Mouse (Mus musculus): ENCODE measurements at regions not wholly inside any gene's neighbourhood (a gene's known extent, or its start where the extent isn't known, plus 50 kb on each side); places are given as distances from the start of the nearest gene placed in this dataset.
A peak's percentile ranks its signal among the peaks of the same experiment; 100 is the strongest.

DNA sequence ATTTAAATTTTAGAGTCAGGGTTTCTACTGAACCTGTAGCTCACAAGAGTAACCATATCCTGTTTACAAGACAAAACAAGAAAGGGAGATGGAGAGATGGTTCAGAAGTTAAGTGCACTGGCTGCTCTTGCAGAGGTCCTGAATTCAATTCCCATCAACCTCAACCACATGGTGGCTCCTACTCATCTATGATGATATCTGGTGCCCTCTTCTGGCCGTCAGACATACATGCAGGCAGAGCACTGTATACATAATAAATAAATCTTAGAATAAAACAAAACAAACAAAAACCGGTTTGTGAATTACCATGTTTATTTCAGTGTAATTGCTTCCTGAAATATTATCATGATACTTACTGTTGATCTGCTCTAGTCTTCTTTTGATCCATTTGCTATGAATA lies 845.4 kb downstream of the Pcdh18 start:
- DNase-seq (ENCODE audit: low spot score in 2 of 2) = no peak

DNA sequence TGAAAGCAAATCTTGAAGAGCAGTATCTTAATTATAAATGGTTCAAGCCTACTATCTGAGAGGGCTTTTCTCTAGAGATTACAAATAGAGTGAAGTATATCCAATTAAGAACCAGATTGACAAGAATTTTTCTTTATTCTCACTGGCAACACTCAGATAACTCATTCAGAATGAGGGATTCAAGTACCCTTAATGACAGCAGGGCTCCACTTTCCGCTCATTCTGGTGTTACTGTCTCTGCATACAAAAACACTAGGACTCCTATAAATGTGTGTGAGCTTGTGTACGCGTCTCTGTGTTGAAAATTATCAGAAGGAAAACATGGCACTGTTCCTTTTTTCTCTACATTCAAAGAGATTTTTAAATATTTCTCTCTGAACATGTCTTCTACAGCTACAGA lies 866.7 kb downstream of the Pcdh18 start:
- no peak for DNase-seq (ENCODE audit: low spot score in 2 of 2)

DNA sequence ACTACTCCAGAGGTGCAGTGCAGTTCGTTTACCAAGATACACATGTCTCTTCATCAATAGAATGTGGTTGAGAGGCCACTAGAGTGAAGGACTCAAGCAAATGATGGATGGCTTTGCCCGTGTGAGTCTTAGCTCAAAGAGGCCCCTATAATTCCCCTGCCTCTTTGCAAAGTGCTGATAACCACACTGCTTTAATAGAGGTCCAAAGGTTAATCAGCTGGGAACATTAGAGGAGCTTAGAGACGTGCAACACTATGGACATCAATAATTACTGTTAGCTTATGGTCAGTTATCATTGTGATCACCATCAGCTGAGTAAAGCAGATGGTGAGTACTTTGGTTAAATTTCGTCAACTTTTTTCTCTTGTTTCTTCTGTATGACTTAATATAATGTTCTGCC lies 869.2 kb downstream of the Pcdh18 start:
- no peak for DNase-seq (ENCODE audit: low spot score in 2 of 2)

DNA sequence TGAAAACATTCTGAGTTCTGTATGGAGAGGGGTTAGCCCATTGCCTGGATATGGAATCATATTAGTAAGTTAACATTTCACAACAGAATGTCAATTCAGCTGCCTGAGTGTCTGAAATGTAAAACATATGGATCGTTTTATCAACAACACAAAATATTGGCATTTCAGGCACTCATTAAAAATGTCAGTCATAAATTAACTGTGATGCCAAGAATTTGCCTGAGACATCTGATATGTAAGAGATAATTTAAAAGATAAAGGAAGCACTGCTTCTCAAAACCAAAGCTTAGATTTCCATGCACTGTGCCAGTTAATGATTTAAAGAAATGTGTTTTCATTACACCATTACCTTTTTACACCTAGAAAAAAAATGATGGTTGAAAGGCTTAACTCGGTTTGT lies 887.6 kb downstream of the Pcdh18 start:
- DNase-seq (ENCODE audit: low spot score in 2 of 2) = no peak

DNA sequence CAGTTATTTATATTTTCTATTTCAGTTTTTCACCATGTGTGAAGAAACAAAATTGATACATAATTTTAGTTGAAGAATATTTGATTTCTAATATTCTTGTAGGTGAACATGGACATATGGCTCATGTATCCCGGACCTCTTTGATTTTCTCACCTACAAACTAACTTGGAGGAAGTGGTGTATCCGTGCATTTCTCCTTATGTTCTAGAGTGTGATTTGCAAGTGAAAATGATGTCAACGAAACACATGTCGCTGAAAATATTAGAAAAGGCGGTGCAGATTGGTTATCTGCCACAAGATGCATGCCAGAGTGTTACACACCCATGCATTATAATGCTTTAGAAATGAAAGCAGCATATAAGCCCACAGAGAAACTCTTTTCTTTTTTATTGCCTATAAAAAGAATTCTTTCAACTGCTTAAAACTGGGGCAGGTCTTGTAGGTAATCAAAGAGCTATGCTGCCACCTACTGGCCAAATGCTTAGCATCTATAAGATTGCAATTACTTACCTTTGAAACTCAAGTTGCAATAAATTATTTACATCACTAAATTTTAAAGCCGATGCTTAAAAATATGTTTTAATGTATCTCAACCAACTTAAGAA lies 911.0 kb downstream of the Pcdh18 start:
- DNase-seq (ENCODE audit: low spot score in 2 of 2) = peak; percentile 28 to 72

DNA sequence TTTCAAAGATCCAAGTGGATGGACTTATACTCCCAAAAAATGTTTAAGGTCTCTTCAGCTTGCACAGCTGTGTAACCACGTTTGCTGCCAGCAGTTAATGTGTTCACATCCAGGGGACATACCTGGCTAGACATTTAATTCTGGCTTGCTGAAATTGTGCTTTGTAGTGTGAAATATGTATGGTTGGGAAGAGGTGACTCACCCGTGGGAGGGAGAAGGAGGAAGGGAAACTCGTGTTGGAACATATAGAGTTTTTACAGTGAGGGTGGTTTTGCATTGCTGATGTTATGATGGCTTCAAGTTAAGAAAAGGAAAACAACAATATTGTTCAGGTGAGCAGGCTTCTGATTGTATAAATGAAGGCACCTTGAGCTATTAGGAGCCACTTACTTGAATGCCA lies 916.4 kb downstream of the Pcdh18 start:
- no peak for DNase-seq (ENCODE audit: low spot score in 2 of 2)

DNA sequence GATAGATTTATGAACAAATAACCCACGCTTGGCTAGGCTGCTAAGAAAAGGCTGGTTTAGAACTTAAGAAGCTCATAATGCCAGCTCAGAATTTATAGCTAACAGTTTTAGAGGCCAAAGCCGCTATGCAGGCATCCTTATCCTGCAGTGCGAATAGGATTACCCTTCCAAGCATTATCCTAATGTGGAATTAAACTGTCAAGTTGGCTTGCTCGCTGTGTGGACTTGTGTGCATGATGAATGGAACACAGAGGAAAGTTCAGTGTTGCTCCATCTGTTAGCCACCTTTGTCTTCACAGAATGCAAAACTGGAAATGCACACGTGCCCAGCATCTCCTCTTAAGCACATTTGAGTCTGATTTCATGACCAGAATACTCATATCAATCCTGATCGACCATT lies 933.8 kb downstream of the Pcdh18 start:
- no peak for DNase-seq (ENCODE audit: low spot score in 2 of 2)

DNA sequence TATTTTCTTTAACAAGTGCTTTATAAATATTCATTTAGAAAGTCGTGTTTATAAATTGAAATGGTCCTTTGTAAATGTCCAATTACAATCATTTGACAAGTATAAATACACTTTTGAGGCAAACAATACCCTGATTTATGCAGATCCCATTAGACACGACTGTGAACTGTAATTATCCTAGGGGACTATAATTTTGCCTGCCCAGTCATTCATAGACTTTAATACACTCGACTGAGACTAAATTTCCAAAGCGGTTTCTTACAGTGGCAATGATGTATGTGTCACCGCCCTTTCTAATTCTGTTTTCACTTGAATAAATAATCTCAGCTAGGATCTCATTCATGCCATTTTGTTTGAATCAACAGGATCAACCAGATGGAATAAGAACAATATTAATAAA lies 952.7 kb downstream of the Pcdh18 start:
- no peak for DNase-seq (ENCODE audit: low spot score in 2 of 2)

DNA sequence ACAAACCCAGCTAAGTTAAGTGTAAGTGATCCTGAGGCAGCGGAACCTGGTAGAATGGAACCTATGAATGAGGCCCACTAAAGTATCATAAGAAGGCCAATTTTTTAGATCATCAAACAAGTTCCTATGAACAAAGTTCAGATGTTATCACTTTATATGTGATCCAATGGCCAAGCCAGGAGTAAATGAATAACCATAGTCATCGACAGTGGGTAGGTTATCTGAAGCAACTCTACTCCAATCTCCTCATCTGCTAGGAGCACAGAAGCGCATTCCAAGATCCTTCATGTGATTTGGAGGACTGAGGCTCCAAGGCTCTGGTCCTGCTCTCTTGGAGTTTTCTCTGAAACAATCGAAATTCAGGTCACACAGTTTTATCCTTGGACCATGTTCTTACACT lies 985.4 kb downstream of the Pcdh18 start:
- no peak for DNase-seq (ENCODE audit: low spot score in 2 of 2)

Measured in layer of hippocampus, adult 8-10 months (tissue).